Comparison of ENCODE assay signal across 9 mouse cellular contexts in the genomic region with DNA sequence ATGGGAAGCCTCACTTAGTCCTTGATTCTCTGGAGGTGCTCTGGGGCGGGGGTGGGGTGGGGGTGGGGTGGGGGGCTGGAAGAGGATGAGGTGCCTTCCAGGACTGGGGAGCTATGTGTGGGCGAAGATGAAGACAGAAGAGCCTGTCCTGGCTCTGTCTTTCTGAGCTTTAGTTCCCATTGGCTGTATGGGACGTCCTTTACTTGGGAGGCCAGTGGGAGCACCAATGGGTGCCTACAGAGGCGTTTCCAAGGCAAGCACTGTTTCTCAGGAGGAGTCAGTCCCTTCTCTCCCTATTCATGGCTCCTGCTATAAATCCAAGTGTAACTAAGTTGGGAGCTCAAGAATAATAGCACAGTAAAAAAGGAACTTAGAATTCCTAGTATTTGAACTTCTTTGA.
DNase-seq lines count a peak whose midpoint lies in the region; ATAC-seq and TF ChIP-seq lines count a peak whose summit lies in the region.
"Had no signal": no experiment of that assay in that cellular context is flagged by ENCODE, and none has a peak within 500 bp of the region (broad histone marks: within the 10 kb centered on the region; RNA-seq: fewer than 3 reads in every experiment).

No protein-coding gene starts in this region.

- TF ChIP-seq POLR2A in kidney, adult 2 months (IDR thresholded peaks at IDR 0.05; ENCODE audit: low read depth, low read length), result no peak

- no peak for TF ChIP-seq EP300 in stomach, postnatal 0 days (optimal IDR thresholded peaks at IDR 0.05)

- no peaks in the 10 kb centered on the region for H3K36me3 ChIP-seq in kidney, adult 2 months (ENCODE audit: control insufficient read depth, insufficient read depth, low read length)
- no peaks in the 10 kb centered on the region for H3K36me3 ChIP-seq in kidney, embryonic 16.5 days (ENCODE audit: insufficient read depth, low read length)
- H3K36me3 ChIP-seq in stomach, postnatal 0 days (ENCODE audit: control insufficient read depth, insufficient read depth, low read length), result no peaks in the 10 kb centered on the region
- H3K36me3 ChIP-seq: lung, embryonic 15.5 days had no signal

- H3K4me1 ChIP-seq in kidney, adult 2 months (ENCODE audit: control insufficient read depth, insufficient read depth, low read length), result no peaks in the 10 kb centered on the region
- no peaks in the 10 kb centered on the region for H3K4me1 ChIP-seq in kidney, embryonic 16.5 days (ENCODE audit: insufficient read depth, low read length)
- H3K4me1 ChIP-seq in stomach, postnatal 0 days (replicated peaks; ENCODE audit: control insufficient read depth, insufficient read depth), result no peaks in the 10 kb centered on the region

- no peak overlapping the region for H3K27ac ChIP-seq in kidney, adult 2 months (ENCODE audit: insufficient read depth, low read depth, low read length)
- H3K27ac ChIP-seq in kidney, embryonic 16.5 days (ENCODE audit: low read length), result no peak overlapping the region
- no peak overlapping the region for H3K27ac ChIP-seq in stomach, postnatal 0 days (replicated peaks)
- H3K27ac ChIP-seq: lung, embryonic 15.5 days had no signal

- peak; percentile 42 for DNase-seq in kidney, adult 2 months
- peak; percentile 70 for DNase-seq in R1 (ENCODE audit: low read depth, low spot score)
- DNase-seq in cerebellum, adult 9-10 months, result peak; percentile 8
- DNase-seq in left cerebral cortex, postnatal 4 days, result peak; percentile 69
- DNase-seq in stomach, postnatal 0 days (ENCODE audit: low spot score), result no peak
- no peak for DNase-seq in adipocyte (ENCODE audit: low spot score)

- no peak for TF ChIP-seq CTCF in kidney, adult 2 months (conservative IDR thresholded peaks at IDR 0.05; ENCODE audit: insufficient read depth, insufficient read length, low read depth, low read length)
- no peak for TF ChIP-seq CTCF in stomach, postnatal 0 days (IDR thresholded peaks at IDR 0.05; ENCODE audit: low read depth)

- no peak for ATAC-seq in kidney, embryonic 16.5 days (ENCODE audit: low FRiP score, low TSS enrichment)
- no peak for ATAC-seq in megakaryocyte, adult 5-6 weeks (ENCODE audit: poor library complexity, severe bottlenecking)
- no peak for ATAC-seq in stomach, postnatal 0 days (ENCODE audit: low FRiP score, low TSS enrichment)

- intact Hi-C loops in left cerebral cortex, postnatal 4 days (cut with DNase I), result no loop called here

- no peak overlapping the region for H3K4me2 ChIP-seq in kidney, embryonic 16.5 days (replicated peaks; ENCODE audit: low read depth, low read length)
- no peak overlapping the region for H3K4me2 ChIP-seq in stomach, postnatal 0 days (replicated peaks; ENCODE audit: low read depth)
- H3K4me2 ChIP-seq: lung, embryonic 15.5 days had no signal

- no peaks in the 10 kb centered on the region for H3K9me3 ChIP-seq in kidney, embryonic 16.5 days (ENCODE audit: low read length)
- H3K9me3 ChIP-seq in stomach, postnatal 0 days (ENCODE audit: control insufficient read depth, low read length), result no peaks in the 10 kb centered on the region
- H3K9me3 ChIP-seq: lung, embryonic 15.5 days had no signal

- no peak overlapping the region for H3K4me3 ChIP-seq in kidney, adult 2 months (ENCODE audit: insufficient read depth, low read depth, low read length)
- H3K4me3 ChIP-seq in kidney, embryonic 16.5 days (ENCODE audit: low read length), result no peak overlapping the region
- H3K4me3 ChIP-seq in stomach, postnatal 0 days (ENCODE audit: low read depth, low read length), result no peak overlapping the region
- H3K4me3 ChIP-seq: lung, embryonic 15.5 days had no signal

- WGBS in kidney, adult 2 months, result 81% methylated on average over 4 of the region's 4 CpGs
- 59% methylated on average over 4 of the region's 4 CpGs for WGBS in kidney, embryonic 16.5 days
- WGBS in stomach, postnatal 0 days, result 68% methylated on average over 4 of the region's 4 CpGs

- H3K27me3 ChIP-seq in kidney, adult 2 months (replicated peaks; ENCODE audit: control insufficient read depth, insufficient read depth, low read length), result no peaks in the 10 kb centered on the region
- H3K27me3 ChIP-seq in kidney, embryonic 16.5 days (ENCODE audit: insufficient read depth, low read length), result no peaks in the 10 kb centered on the region
- no peaks in the 10 kb centered on the region for H3K27me3 ChIP-seq in stomach, postnatal 0 days (ENCODE audit: control insufficient read depth, insufficient read depth, low read length)
- H3K27me3 ChIP-seq: lung, embryonic 15.5 days had no signal

- no peak overlapping the region for H3K9ac ChIP-seq in kidney, embryonic 16.5 days (replicated peaks; ENCODE audit: low read length)
- H3K9ac ChIP-seq in stomach, postnatal 0 days (ENCODE audit: low read length), result no peak overlapping the region
- H3K9ac ChIP-seq: lung, embryonic 15.5 days had no signal

Comparison
In these comparisons a context has a peak if more than half of its experiments do, and no peak if none do; other contexts are left out.
1. DNase-seq: peak in kidney, adult 2 months (single experiment), R1 (single experiment), cerebellum, adult 9-10 months (single experiment) and left cerebral cortex, postnatal 4 days (single experiment); none in stomach, postnatal 0 days (single experiment) and adipocyte (single experiment).